Mouse (Mus musculus) liver, postnatal 0 days (tissue): ENCODE measurements around the gene Lpcat2. TPM values are rescaled to one million over a fixed set of nuclear protein-coding genes. Genes with fewer than 3 reads are reported as not detected.

Experiments used
- ATAC-seq: fragments of 200-750 bp; cut with Nextera tagmentation; 2 replicates; pipeline ENCODE4 v1.8.0; 2017; ENCODE audit warnings: mild to moderate bottlenecking, moderate library complexity
- DNase-seq: peaks from one replicate; pipeline ENCODE4 v3.0.0-alpha.2; 2016
- H3K27ac ChIP-seq: fragments of 300-500 bp; sonication (generic); 2 replicates; pipeline ENCODE4 v1.5.1; 2014; ENCODE audit warnings: antibody characterized with exemption, moderate library complexity, mild to moderate bottlenecking, low read depth
- H3K27me3 ChIP-seq: fragments of 300-500 bp; sonication (generic); 2 replicates; pipeline ENCODE4 v1.6.1; 2014; ENCODE audit warnings: low read length, control low read depth, mixed read lengths; ENCODE audit not compliant: insufficient read depth
- H3K36me3 ChIP-seq: fragments of 300-500 bp; sonication (generic); replicated peaks from 2 replicates; pipeline ENCODE4 v1.6.1; 2014; ENCODE audit warnings: mild to moderate bottlenecking, control low read depth, low read length, moderate library complexity, mixed read lengths; ENCODE audit not compliant: insufficient read depth
- H3K4me1 ChIP-seq: fragments of 300-500 bp; sonication (generic); 2 replicates; pipeline ENCODE4 v1.6.1; 2014; ENCODE audit warnings: antibody characterized with exemption, mild to moderate bottlenecking, control low read depth; ENCODE audit not compliant: insufficient read depth
- H3K4me2 ChIP-seq: fragments of 300-500 bp; sonication (generic); 2 replicates; pipeline ENCODE4 v1.6.1; 2014; ENCODE audit warnings: low read depth, mild to moderate bottlenecking, low read length, moderate library complexity, mixed read lengths
- H3K4me3 ChIP-seq: fragments of 300-500 bp; sonication (generic); 2 replicates; pipeline ENCODE4 v1.5.1; 2014; ENCODE audit warnings: low read depth, low read length
- H3K9ac ChIP-seq: fragments of 300-500 bp; sonication (generic); replicated peaks from 2 replicates; pipeline ENCODE4 v1.6.1; 2014; ENCODE audit warnings: mild to moderate bottlenecking, moderate library complexity
- H3K9me3 ChIP-seq: fragments of 300-500 bp; sonication (generic); 2 replicates; pipeline ENCODE4 v1.6.1; 2016; ENCODE audit warnings: mild to moderate bottlenecking, control low read depth, low read length, mixed read lengths
- CTCF ChIP-seq: sonication (generic); IDR thresholded peaks from 2 replicates; pipeline ENCODE4 v1.5.1; 2016; ENCODE audit warnings: antibody characterized with exemption, low read depth
- EP300 ChIP-seq: IDR thresholded peaks from 2 replicates; pipeline ENCODE4 v1.6.1; 2016; ENCODE audit warnings: antibody characterized with exemption, low read depth, mild to moderate bottlenecking
- WGBS: fragments of 180-500 bp; shearing (Covaris S2); extraction: QIAGEN DNeasy Blood & Tissue Kit; methylation state at CpG from one replicate; pipeline ENCODE4 v1.1.7; 2014; ENCODE audit not compliant: insufficient replicate concordance; 5-methylcytosine and 5-hydroxymethylcytosine counted together
- polyA plus RNA-seq: library from polyadenylated mRNA; unstranded; fragments of >200 nt; fragmentation: Nextera tagmentation; extraction: Ambion mirVana; gene quantifications from 2 replicates; pipeline ENCODE4 v1.2.1, GENCODE M21; 2015

Lpcat2 gene
- 8.6 and 9.0 TPM in 2 replicates for polyA plus RNA-seq

- peak; percentile 59; the same call in 1 of the 2 replicates for ATAC-seq
- Histone ChIP-seq H3K27ac (peak within 1 kb of the TSS; percentile 64), H3K36me3 (no peaks in the 10 kb centered on the region), H3K9me3 (no peaks in the 10 kb centered on the region), H3K9ac (peak within 1 kb of the TSS; percentile 61), H3K4me2 (peak within 1 kb of the TSS; percentile 84), H3K4me3 (peak within 1 kb of the TSS; percentile 61), H3K4me1 (peaks cover 2% of the 10 kb centered on the region; the same call in 1 of the 2 replicates), H3K27me3 (0 out of 2 replicates have a peak, but pooled peaks cover 9% of the 10 kb centered on the region)
- WGBS: 1% methylated on average over 48 of the region's 50 CpGs
- TF ChIP-seq CTCF: no peak
- no peak for TF ChIP-seq EP300
- peak; percentile 76 for DNase-seq
Measured at GRCm38 (mm10) chr8:92855171-92855894, at the start of gene Lpcat2. Gene Lpcat2, plus strand, starts transcription at chr8:92855339.

DNA sequence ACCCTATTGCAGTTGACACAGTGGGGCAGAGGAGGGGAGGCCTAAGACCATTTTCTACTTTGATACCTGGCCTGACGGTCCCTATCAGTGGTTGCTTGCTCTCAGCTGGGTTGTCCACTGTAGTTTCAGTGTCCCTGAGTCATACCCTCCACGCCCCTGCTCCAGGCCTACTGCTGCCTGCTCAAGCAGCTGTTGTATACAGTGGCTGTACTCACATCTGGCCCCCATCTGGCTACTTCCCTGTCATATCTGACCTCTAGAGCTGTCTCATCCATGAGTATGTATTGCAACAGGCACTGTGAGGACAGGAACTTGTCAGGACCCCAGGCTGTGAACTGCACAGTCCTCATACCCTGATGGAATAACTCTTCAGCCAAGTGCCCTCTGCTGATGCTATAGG is 42.4 kb upstream of the Lpcat2 start:
- ATAC-seq (no peak), DNase-seq (no peak)
- Histone ChIP-seq H3K4me3 (no peak overlapping the region), H3K4me1 (no peaks in the 10 kb centered on the region), H3K4me2 (no peak overlapping the region), H3K9me3 (no peaks in the 10 kb centered on the region), H3K9ac (no peak overlapping the region), H3K27ac (no peak overlapping the region), H3K27me3 (no peaks in the 10 kb centered on the region), H3K36me3 (no peaks in the 10 kb centered on the region)
- WGBS: 49% methylated on average over 2 of the region's 2 CpGs
- TF ChIP-seq CTCF: no peak
- TF ChIP-seq EP300: no peak

GRCm38 (mm10) chr8:92815661-92816060 is 39.5 kb upstream of the Lpcat2 start:
- ATAC-seq (no peak), DNase-seq (no peak)
- H3K4me1 ChIP-seq: no peaks in the 10 kb centered on the region
- H3K9ac ChIP-seq: no peak overlapping the region
- H3K27ac ChIP-seq: no peak overlapping the region
- 78% methylated on average over 5 of the region's 5 CpGs for WGBS
- H3K4me2 ChIP-seq: no peak overlapping the region
- TF ChIP-seq CTCF: no peak
- TF ChIP-seq EP300: no peak
- H3K9me3 ChIP-seq: no peaks in the 10 kb centered on the region
- no peaks in the 10 kb centered on the region for H3K36me3 ChIP-seq
- no peak overlapping the region for H3K4me3 ChIP-seq
- no peaks in the 10 kb centered on the region for H3K27me3 ChIP-seq

DNA sequence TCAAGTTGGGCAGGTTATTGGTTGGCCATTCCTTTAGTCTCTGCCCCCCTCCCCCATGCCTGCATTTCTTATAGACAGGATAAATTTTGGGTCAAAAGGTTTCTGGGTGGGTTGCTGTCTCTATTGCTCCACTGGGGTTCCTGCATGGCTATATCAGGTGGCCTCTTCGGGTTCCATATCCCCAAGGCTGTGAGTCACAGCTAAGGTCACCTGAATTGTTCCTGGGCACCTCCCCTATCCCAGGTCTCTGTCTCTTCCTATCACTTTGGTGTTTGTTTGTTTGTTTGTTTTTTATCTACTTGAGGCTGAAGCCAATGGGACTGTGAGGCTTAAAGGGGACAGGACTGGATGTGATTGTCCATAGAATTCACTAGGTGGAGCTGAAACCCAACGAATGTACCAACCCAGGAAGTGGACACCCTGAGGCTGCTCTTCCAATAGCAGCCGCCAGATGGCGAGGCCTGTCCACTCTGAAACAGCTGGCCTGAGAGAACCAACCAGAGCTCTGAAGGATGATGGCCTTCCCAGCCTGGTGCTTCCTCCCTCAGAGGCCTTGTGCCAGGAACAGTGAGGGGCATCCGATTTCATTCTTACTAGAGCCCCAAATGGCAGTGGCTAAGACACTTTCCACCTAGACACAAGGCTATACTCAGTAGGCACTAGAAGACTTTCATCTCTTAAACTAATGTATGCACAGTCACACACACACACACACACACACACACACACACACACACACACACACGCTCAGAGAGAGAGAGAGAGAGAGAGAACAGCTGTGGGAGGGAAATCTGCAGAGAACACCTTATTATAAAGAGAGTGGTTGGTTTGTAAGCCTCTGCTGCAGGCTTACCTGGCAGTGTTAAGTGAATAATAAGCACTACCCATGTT is 37.0 kb upstream of the Lpcat2 start:
- ATAC-seq (peak; percentile 71), DNase-seq (peak; percentile 86)
- TF ChIP-seq CTCF (peak; percentile 97), EP300 (no peak)
- Histone ChIP-seq H3K4me2 (no peak overlapping the region), H3K9ac (no peak overlapping the region), H3K36me3 (no peaks in the 10 kb centered on the region), H3K27me3 (no peaks in the 10 kb centered on the region), H3K4me3 (no peak overlapping the region), H3K4me1 (no peaks in the 10 kb centered on the region), H3K27ac (no peak overlapping the region), H3K9me3 (no peaks in the 10 kb centered on the region)
- WGBS: 19% methylated on average over 6 of the region's 6 CpGs

DNA sequence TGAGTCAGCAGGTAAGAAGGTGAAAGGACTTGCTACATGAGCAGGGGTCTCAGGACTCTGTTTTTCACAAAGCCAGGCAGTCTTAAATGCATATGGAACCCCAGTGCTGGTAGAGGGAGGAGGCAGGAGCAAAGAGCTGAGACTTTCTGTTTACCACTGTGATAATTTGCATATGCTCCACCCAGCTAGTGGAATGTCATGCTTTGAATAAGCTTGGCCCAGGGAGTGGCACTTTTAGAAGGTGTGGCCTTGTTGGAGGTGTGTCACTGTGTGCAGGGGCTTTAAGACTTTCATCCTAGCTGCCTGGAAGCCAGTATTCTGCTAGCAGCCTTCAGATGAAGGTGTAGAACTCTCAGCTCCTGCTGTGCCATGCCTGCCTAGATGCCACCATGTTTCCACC is 34.0 kb upstream of the Lpcat2 start:
- DNase-seq: no peak
- no peaks in the 10 kb centered on the region for H3K4me1 ChIP-seq
- no peaks in the 10 kb centered on the region for H3K36me3 ChIP-seq
- H3K4me2 ChIP-seq: no peak overlapping the region
- no peak overlapping the region for H3K4me3 ChIP-seq
- no peak overlapping the region for H3K27ac ChIP-seq
- no peak overlapping the region for H3K9ac ChIP-seq
- ATAC-seq: no peak
- TF ChIP-seq EP300 (no peak), CTCF (no peak)
- H3K27me3 ChIP-seq: no peaks in the 10 kb centered on the region
- H3K9me3 ChIP-seq: no peaks in the 10 kb centered on the region

DNA sequence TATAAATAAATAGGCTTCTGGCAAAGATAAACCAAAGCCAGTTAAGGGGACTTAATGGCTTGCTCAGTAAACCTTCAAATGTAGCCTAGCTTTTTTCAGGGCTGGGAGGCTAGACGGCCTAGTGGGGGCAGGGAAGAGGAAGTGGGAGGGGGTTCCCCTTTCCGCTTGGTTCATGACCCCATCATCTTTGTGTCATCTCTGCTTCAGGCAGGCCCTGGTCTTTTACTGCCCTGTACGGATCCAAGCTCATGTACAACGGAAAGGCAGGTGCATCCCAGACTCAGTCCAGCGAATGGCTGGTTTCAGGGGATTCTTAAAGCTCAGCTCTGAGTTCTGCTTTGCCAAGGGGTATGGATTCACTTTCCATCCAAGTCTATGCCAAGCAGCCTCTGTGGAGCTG is 32.8 kb upstream of the Lpcat2 start:
- peaks cover 5% of the 10 kb centered on the region; the same call in 1 of the 2 replicates for H3K27me3 ChIP-seq
- H3K27ac ChIP-seq: no peak overlapping the region
- 34% methylated on average over 5 of the region's 5 CpGs for WGBS
- DNase-seq (peak; percentile 30), ATAC-seq (no peak)
- H3K4me2 ChIP-seq: no peak overlapping the region
- no peaks in the 10 kb centered on the region for H3K36me3 ChIP-seq
- H3K4me3 ChIP-seq: no peak overlapping the region
- TF ChIP-seq EP300: no peak
- TF ChIP-seq CTCF: no peak
- H3K4me1 ChIP-seq: no peaks in the 10 kb centered on the region
- no peaks in the 10 kb centered on the region for H3K9me3 ChIP-seq
- H3K9ac ChIP-seq: no peak overlapping the region
